Mouse (Mus musculus) embryonic fibroblast, embryonic 13.5 days (primary cell): ENCODE measurements at regions not wholly inside any gene's neighbourhood (a gene's known extent, or its start where the extent isn't known, plus 50 kb on each side); places are given as distances from the start of the nearest gene placed in this dataset.
A peak's percentile ranks its signal among the peaks of the same experiment; 100 is the strongest.

ENCODE experiments used
- H3K27ac ChIP-seq: 2 replicates; pipeline ENCODE4 v1.5.1; 2012; ENCODE audit warnings: low read length, control low read depth, inconsistent platforms; ENCODE audit not compliant: insufficient read depth
- H3K4me1 ChIP-seq: 2 replicates; pipeline ENCODE4 v1.6.1; 2011; ENCODE audit warnings: low read length; ENCODE audit not compliant: control insufficient read depth, insufficient read depth
- H3K4me3 ChIP-seq: 2 replicates; pipeline ENCODE4 v1.5.1; 2011; ENCODE audit warnings: mild to moderate bottlenecking, control low read depth, low read length; ENCODE audit not compliant: insufficient read depth
- CTCF ChIP-seq: IDR thresholded peaks from 2 replicates; pipeline ENCODE4 v1.5.1; 2011; ENCODE audit warnings: mild to moderate bottlenecking, control low read depth, low read length, moderate library complexity, borderline replicate concordance; ENCODE audit not compliant: insufficient read depth
- POLR2A ChIP-seq: IDR thresholded peaks from 2 replicates; pipeline ENCODE4 v1.6.1; 2011; ENCODE audit warnings: low read depth, mild to moderate bottlenecking, control low read depth, low read length, moderate library complexity

- Histone ChIP-seq H3K4me3 (no peak overlapping the region), H3K4me1 (peaks cover 15% of the 10 kb centered on the region), H3K27ac (no peak overlapping the region)
- no peak for TF ChIP-seq POLR2A
- TF ChIP-seq CTCF = no peak
Observed at GRCm38 (mm10) chr3:41181438-41181837, 98.6 kb upstream of the Pgrmc2 start.

DNA sequence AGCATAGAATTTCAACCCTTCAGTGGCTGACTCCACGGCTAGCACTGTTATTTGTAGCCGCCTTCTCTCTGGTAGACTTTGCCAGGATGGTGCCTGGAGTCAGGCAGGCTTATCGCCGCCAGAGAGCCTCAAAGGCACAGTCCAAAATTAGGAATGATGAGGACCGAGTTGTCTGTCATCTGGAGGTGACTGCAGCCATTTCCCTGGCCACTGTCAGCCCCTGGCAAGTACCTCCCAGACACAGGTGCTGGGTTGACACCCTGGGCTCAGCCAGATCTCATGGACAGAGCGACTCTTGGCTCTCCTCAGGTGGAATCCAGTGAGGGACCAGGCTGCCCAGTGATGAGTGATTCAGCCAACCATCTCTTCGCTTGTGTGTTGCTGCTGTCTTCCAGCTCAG lies 98.1 kb upstream of the Pgrmc2 start:
- no peak for TF ChIP-seq POLR2A
- no peak overlapping the region for H3K27ac ChIP-seq
- H3K4me3 ChIP-seq = no peak overlapping the region
- peaks cover 13% of the 10 kb centered on the region for H3K4me1 ChIP-seq

DNA sequence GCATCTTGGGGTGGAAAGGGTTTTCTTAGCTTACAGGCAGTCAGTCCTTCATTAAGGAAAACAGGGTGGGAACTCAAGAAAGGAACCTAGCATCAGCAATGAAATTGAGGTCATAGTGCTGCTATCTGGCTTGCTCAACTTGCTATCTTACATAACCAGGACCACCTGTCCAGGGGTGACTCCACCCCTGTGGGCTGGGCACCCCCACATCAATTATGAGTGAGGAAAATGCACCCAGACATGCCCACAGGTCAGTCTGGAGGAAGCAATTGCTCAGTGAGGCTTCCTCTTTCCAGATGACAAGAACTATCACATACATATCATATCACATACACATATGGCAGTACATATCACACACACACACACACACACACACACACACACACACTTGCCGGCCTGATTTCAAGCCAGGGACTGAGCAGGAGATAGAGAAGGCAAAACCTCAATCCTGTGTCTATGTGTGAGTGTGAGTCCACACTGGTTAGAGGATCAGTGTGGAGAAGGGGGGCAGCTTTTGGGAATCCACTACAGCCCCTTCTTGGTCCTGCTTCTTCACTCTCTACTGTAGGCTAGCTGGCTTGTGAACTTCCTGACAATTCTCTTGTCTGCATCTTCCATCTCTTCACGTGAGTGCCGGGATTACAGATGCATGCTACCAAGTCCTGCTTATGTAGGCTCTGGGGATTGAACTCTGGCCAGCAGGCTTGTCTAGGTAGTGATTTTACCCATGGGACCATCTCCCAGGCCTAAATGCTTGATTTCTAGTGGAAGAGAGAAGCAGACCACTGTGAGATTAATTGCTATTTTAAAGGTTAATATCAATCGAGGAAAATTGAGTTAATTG lies 96.4 kb upstream of the Pgrmc2 start:
- Histone ChIP-seq H3K27ac (no peak overlapping the region), H3K4me3 (no peak overlapping the region), H3K4me1 (peaks cover 6% of the 10 kb centered on the region; the same call in 1 of the 2 replicates)
- TF ChIP-seq POLR2A (no peak), CTCF (no peak)

GRCm38 (mm10) chr3:41177124-41177523 lies 94.3 kb upstream of the Pgrmc2 start:
- Histone ChIP-seq H3K4me1 (peaks cover 7% of the 10 kb centered on the region; the same call in 1 of the 2 replicates), H3K27ac (no peak overlapping the region), H3K4me3 (no peak overlapping the region)
- no peak for TF ChIP-seq CTCF
- TF ChIP-seq POLR2A = no peak

- Histone ChIP-seq H3K4me3 (no peak overlapping the region), H3K27ac (no peak overlapping the region), H3K4me1 (peaks cover 7% of the 10 kb centered on the region; the same call in 1 of the 2 replicates)
- TF ChIP-seq POLR2A (no peak), CTCF (no peak)
Observed at GRCm38 (mm10) chr3:41175356-41175755, 92.5 kb upstream of the Pgrmc2 start.

DNA sequence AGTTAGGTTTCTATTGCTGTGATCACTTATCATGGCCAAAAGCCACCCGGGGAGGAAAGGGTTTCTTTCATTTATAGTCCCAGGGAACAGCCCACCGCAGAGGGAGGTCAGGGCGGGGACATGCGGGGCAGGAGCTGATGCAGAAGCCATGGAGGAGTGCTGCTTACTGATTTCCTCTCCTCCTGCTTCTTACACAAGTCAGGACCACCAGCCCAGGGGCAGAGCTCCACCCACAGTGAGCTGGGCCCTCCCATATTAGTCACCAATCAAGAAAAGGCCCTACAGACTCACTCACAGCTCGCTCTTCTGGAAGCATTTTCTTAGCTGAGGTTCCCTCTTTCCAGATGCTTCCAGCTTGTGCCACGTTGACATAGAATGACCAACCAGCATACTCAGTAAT lies 90.7 kb upstream of the Pgrmc2 start:
- TF ChIP-seq CTCF = no peak
- no peak for TF ChIP-seq POLR2A
- no peak overlapping the region for H3K4me3 ChIP-seq
- peaks cover 7% of the 10 kb centered on the region; the same call in 1 of the 2 replicates for H3K4me1 ChIP-seq
- H3K27ac ChIP-seq = peak overlapping the region; percentile 93

DNA sequence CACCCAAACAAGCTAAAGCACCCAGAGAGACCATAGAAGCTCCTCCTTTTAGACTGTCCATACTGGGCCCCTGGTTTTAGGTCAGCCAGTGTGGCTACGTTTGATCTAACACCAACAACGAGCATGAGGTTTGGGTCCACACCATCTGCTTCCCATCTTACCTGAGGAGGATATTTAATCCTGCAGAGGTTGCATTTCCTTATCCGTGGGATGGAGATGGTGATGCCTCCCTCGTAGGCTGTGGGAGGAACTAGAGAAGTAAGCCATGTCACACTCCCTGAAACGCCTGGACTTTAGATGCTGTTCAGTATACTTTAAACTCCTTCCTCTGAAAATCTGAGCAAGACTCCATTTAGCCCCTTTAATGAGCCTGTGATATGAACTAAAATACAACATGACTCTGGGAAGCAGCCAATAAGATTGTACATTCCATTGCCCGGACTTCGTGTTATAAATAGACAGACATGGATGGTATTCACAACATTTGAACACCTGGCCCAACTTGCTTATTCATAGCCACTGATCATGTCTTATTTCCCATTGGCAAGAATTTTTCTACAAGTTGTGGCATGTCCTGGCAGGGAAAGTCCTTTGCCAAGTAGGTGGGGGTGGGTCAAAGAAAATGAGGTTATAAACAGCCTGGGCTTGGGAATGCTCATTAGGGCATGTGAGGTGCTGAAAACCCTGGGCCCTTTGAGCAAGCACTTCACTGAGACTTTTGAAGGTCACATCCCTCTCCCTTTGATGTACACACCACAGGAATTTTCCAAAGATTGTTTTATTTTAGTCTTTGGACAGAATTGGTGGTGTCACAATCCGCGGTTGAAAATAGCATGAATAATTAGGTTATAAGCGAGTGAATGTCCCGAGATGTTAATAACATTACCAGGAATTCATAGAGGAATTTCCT lies 89.7 kb upstream of the Pgrmc2 start:
- H3K4me1 ChIP-seq = peaks cover 7% of the 10 kb centered on the region; the same call in 1 of the 2 replicates
- H3K27ac ChIP-seq = peak overlapping the region; percentile 93
- TF ChIP-seq CTCF (no peak), POLR2A (no peak)
- H3K4me3 ChIP-seq = no peak overlapping the region

DNA sequence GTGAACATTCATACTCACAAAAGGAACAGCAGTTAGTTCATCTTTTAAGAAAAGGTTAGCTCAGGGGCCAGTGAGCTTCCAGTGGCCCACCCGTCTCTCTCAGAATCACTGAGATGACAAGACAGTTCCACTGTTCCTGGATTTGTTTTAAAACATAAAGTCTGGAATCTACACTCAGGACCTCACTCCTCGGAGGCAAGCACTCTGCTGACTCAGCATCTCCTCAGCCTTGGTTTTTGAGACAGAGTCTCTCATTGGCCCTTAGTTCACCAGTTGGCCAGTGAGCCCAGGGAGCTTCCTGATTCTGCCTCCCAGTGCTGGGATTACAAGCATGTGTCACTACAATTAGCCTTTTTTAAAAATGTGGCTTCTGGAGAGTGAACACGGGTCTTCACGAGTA lies 88.9 kb upstream of the Pgrmc2 start:
- TF ChIP-seq CTCF (no peak), POLR2A (no peak)
- peak overlapping the region; percentile 93 for H3K27ac ChIP-seq
- no peak overlapping the region for H3K4me3 ChIP-seq
- H3K4me1 ChIP-seq = peaks cover 7% of the 10 kb centered on the region; the same call in 1 of the 2 replicates

DNA sequence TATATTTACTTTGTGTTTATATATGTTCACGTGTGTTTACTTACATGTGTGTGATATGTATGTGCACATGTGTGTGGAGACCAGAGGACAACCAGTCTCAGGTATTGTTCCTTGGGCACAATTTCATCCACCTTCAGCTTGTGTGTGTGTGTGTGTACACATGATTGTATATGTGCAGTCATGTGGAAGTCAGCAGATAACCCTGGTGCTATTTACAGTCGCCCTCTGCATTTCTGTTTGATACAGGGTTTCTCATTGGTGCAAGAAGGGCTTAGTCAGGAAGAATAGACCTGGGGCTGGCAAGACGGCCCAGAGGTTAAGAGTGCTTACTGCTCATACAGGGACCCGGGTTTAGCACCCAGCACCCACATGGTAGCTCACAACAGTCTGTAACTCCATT lies 88.5 kb upstream of the Pgrmc2 start:
- H3K4me1 ChIP-seq = peaks cover 7% of the 10 kb centered on the region; the same call in 1 of the 2 replicates
- H3K4me3 ChIP-seq = no peak overlapping the region
- TF ChIP-seq POLR2A = no peak
- TF ChIP-seq CTCF = no peak
- H3K27ac ChIP-seq = no peak overlapping the region

DNA sequence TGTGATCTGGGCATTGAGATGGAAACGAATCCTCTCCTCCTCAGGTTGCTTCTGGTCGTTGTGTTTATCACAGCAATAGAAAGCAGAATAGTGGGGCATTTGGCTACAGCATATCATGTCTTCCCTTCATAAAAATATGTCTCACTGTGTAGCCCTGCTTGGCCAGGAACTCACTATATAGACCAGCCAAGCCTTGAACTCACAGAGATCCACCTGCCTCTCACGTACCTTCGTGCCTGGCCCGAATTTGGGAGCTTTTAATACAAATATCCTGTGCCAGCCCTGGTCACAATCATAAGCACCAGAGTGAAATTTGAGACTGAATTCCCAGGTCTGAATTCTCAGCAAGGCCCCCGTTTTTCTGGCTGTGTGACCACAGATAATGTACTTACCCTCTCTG lies 87.7 kb upstream of the Pgrmc2 start:
- Histone ChIP-seq H3K27ac (no peak overlapping the region), H3K4me1 (peaks cover 7% of the 10 kb centered on the region; the same call in 1 of the 2 replicates), H3K4me3 (no peak overlapping the region)
- TF ChIP-seq CTCF (no peak), POLR2A (no peak)
